Mouse (Mus musculus): ENCODE data around the gene Sec11a.

Sec11a gene

DNA sequence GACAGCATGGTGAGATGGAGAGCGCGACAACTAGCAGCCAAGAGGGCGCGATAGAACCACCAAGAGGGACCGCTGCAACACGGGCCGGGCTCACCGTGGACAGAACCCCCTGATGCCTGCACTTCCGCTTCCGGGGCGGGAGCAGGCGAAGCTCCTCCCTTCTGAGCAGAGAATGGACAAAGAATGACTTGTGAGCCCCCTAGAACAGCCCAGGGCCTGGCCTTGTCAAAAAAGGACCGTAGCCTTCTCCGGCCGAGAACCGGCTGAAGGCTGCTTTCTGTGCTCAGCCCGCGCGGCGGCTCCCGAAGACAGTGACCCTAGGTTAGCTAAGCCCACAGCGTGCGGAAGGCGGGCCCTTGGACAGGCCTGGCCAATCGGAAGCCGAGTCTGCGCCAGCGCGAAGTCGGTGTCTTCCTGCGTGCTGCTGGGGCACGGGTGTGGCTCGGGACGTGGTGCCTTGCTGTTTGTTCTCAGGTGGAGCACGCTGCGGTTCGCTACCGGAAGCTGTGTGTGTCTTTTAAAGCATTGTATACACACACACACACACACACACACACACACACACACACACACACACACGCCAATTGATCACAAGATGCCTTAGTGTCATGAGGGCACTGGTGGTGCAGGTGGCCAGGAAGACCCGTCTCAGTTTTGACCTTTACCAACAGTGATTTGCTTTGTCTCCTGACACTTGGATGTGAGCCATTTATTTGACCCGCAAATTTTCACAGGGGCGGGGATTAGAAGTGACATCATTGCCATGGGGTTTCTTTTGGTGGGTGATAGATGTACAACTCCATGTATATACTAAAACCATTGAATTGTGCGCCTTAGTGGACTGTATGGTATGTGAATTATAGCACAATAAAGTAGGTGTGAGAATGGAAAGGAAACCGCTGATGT, at the start of gene Sec11a:
Gene Sec11a (minus strand): TSS at position 336 of the 906 bp plus-strand sequence.
- no peak for TF ChIP-seq GATA4 (IDR thresholded peaks at IDR 0.05; ENCODE audit: insufficient replicate concordance, low read length)

DNA sequence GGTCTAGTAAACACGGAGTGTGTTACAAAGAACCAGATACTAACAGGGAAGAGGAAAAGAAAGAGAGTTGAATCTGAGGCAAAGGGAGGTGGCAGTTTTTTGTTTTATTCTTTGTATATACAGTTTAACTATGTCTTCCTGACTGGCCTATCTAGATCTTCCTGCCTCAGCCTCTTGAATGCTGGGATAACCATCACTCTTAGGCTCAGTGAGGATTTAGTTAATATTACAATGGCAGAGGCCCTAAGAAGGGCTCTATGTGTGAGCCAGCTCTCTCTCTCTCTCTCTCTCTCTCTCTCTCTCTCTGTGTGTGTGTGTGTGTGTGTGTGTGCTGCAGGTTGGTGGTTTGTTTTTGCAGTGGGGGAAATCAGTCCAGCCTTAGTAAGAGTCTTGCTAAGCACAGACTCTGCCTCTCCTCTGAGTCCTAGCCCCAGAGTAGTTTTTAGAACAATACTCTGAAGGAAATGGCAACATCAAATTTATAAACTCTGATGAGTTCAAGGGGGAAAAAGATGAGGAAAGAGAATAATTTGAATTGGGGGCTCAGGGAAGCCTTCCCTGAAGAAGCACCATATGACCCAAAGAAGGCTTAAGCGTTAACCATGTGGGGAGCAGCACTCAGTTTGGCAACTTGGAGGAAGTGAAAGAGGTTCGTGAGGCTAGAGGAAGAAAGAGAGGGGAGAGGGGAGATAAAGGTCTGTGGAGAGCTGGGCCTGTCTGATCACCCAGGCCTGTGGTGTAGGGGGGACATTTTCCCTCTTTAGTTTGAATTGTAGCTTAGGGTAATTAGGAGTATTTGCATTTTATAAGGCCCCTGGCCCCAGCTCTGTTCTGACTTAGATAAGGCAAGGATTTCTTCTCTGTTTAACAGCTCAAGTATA, 47.9 kb upstream of the Sec11a start:
- TF ChIP-seq GATA4 (IDR thresholded peaks at IDR 0.05; ENCODE audit: insufficient replicate concordance, low read length) = no peak

- no peak for TF ChIP-seq GATA4 (IDR thresholded peaks at IDR 0.05; ENCODE audit: insufficient replicate concordance, low read length)
These were observed 47.1 kb upstream of the Sec11a start for GRCm38 (mm10) chr7:80994663-80995005.

- no peak for TF ChIP-seq GATA4 (IDR thresholded peaks at IDR 0.05; ENCODE audit: insufficient replicate concordance, low read length)
These were observed 46.5 kb upstream of the Sec11a start for GRCm38 (mm10) chr7:80993834-80994662.

GRCm38 (mm10) chr7:80992980-80993833, 45.6 kb upstream of the Sec11a start, which contains the start of gene Zfp592:
Gene Zfp592 (plus strand): TSS chr7:80993681.
- TF ChIP-seq GATA4 (IDR thresholded peaks at IDR 0.05; ENCODE audit: insufficient replicate concordance, low read length) = no peak

DNA sequence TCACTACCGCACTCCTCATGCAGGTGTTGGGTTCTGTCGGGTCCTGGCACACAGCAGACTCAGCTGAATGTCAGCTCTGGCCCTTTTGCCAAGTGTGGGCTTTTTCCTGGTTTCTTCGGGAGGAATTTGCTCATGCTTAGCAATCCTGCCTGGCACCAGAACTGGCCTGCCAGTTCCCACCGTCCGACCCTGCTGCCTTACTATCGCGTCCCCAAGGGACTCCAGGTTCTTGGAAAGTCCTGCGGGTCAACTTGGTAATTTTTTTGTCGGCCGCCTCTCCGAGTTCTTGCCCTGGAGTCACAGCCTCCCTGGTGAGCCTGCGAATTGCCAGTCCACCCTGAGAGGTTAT, 45.0 kb upstream of the Sec11a start:
- TF ChIP-seq GATA4 (IDR thresholded peaks at IDR 0.05; ENCODE audit: insufficient replicate concordance, low read length) = no peak

DNA sequence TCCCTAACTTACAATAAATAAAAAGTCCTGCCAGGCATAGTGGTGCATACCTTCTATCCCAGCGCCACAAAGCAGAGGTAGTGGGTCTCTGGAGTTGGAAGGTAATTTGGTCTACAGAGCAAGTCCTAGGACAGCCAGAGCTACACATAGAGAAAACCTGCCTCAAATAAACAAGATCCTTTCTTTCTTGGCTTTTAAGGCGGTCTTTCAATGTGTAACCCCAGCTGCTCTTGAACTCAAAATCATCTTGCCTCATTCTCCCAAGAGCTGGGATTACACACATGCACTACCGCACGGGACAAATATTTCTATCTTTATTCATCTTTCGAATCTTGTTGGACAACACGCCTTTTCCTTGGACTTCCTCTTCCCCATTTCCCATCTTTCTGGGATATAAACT, 44.5 kb upstream of the Sec11a start:
- TF ChIP-seq GATA4 (IDR thresholded peaks at IDR 0.05; ENCODE audit: insufficient replicate concordance, low read length) = no peak

DNA sequence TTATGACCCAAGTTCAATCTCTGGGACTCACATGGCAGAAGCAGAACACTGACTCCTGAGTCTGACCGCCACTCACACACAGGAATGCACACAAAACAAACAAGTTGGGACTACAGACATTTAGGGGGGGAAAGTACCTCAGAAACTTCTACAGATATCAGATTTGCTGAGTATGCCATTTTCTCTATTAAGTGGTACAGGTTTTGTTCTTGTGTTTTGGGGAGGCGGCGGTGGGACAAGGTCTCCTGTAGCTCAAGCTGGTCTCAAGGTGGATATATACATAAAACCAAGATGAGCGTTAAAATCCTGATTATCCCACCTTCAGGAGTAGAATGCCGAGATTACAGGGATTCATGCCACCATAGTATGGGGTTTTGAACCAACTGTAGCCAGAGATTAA, 44.0 kb upstream of the Sec11a start:
- TF ChIP-seq GATA4 (IDR thresholded peaks at IDR 0.05; ENCODE audit: insufficient replicate concordance, low read length) = no peak

DNA sequence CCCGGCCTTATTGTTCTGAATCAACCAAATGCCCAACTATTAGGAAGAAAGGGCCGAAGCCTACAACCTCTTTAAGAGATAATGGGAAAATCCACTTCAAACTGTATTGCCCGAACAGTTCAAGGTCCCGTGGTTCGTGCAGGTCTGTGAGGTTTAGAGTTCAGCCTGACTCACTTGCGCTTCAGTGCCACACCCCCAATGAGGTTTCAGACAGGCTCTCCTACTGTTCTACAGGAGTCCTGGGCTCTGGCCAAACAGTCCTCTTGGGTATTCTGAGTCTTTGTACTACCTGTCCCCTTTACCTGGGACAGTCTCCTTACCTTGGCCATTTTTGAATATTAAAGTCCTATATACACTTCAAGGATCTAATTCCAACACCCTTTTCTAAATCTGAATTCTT, 42.7 kb upstream of the Sec11a start:
- no peak for TF ChIP-seq GATA4 (IDR thresholded peaks at IDR 0.05; ENCODE audit: insufficient replicate concordance, low read length)

- no peak for TF ChIP-seq GATA4 (IDR thresholded peaks at IDR 0.05; ENCODE audit: insufficient replicate concordance, low read length)
These were observed 40.4 kb upstream of the Sec11a start for GRCm38 (mm10) chr7:80987805-80988625.

GRCm38 (mm10) chr7:80986458-80987187, 39.0 kb upstream of the Sec11a start:
- TF ChIP-seq GATA4 (IDR thresholded peaks at IDR 0.05; ENCODE audit: insufficient replicate concordance, low read length) = no peak

- no peak for TF ChIP-seq GATA4 (IDR thresholded peaks at IDR 0.05; ENCODE audit: insufficient replicate concordance, low read length)
These were observed 33.0 kb upstream of the Sec11a start for GRCm38 (mm10) chr7:80980566-80980965.

GRCm38 (mm10) chr7:80972082-80972481, 24.5 kb upstream of the Sec11a start:
- no peak for TF ChIP-seq GATA4 (IDR thresholded peaks at IDR 0.05; ENCODE audit: insufficient replicate concordance, low read length)

Data from liver, adult (tissue).